Mouse (Mus musculus): ENCODE measurements around the gene Srrm4. TPM values are rescaled to one million over a fixed set of nuclear protein-coding genes. Genes with fewer than 3 reads are reported as not detected.
"Not testable (repeated sequence)": the region's sequence is repeated elsewhere in the genome, so short reads cannot be mapped to it uniquely, and the experiment has no call there.

The Srrm4 gene
- total RNA-seq, 2 experiments from 2014 or later = 45.3 to 53.8 TPM

GRCm38 (mm10) chr5:116446552-116446951, 145.1 kb downstream of the Srrm4 start:
- intact Hi-C loops (cut with DNase I) = no loop called here
- DNase-seq = no peak

- no peak for DNase-seq
- intact Hi-C loops (cut with DNase I) = no loop called here
Observed at GRCm38 (mm10) chr5:116445634-116446367, 145.8 kb downstream of the Srrm4 start.

GRCm38 (mm10) chr5:116444517-116444916, 147.1 kb downstream of the Srrm4 start:
- peak; percentile 62 for DNase-seq
- intact Hi-C loops (cut with DNase I) = no loop called here

- intact Hi-C loops (cut with DNase I) = no loop called here
- DNase-seq = peak; percentile 89
Observed at GRCm38 (mm10) chr5:116443459-116443940, 148.1 kb downstream of the Srrm4 start.

- intact Hi-C loops (cut with DNase I) = no loop called here
- DNase-seq = peak; percentile 70
Observed at GRCm38 (mm10) chr5:116442697-116443458, 148.7 kb downstream of the Srrm4 start.

GRCm38 (mm10) chr5:116440251-116440650, 151.4 kb downstream of the Srrm4 start:
- intact Hi-C loops (cut with DNase I) = no loop called here
- DNase-seq = no peak

- intact Hi-C loops (cut with DNase I) = no loop called here
- DNase-seq = no peak
Observed at GRCm38 (mm10) chr5:116438328-116438727, 153.3 kb downstream of the Srrm4 start.

- DNase-seq = no peak
- intact Hi-C loops (cut with DNase I) = no loop called here
Observed at GRCm38 (mm10) chr5:116436117-116436516, 155.5 kb downstream of the Srrm4 start.

- peak; percentile 39 for DNase-seq
- intact Hi-C loops (cut with DNase I) = no loop called here
Observed at GRCm38 (mm10) chr5:116434976-116435850, 156.4 kb downstream of the Srrm4 start.

- intact Hi-C loops (cut with DNase I) = no loop called here
- no peak for DNase-seq
Observed at GRCm38 (mm10) chr5:116432871-116433270, 158.7 kb downstream of the Srrm4 start.

GRCm38 (mm10) chr5:116426701-116427100, 164.9 kb downstream of the Srrm4 start:
- intact Hi-C loops (cut with DNase I) = no loop called here
- no peak for DNase-seq

- intact Hi-C loops (cut with DNase I); DNase-seq: not testable (repeated sequence)
Observed at GRCm38 (mm10) chr5:116425709-116426108, 165.9 kb downstream of the Srrm4 start.

GRCm38 (mm10) chr5:116425273-116425672, 166.3 kb downstream of the Srrm4 start:
- intact Hi-C loops (cut with DNase I) = no loop called here

GRCm38 (mm10) chr5:116423746-116424145, 167.9 kb downstream of the Srrm4 start:
- intact Hi-C loops (cut with DNase I) = no loop called here
- no peak for DNase-seq

More at GRCm38 (mm10) chr5:116425273-116425672, 166.3 kb downstream of the Srrm4 start:
- peak; percentile 47 for DNase-seq

GRCm38 (mm10) chr5:116422699-116423201, 168.9 kb downstream of the Srrm4 start, which contains the start of gene Hspb8:
Gene Hspb8, minus strand, starts transcription at chr5:116422864.
- peak; percentile 87 for DNase-seq
- intact Hi-C loops (cut with DNase I) = no loop called here

- peak; percentile 49 for DNase-seq
- intact Hi-C loops (cut with DNase I) = no loop called here
Observed at GRCm38 (mm10) chr5:116421791-116422481, 169.7 kb downstream of the Srrm4 start.

GRCm38 (mm10) chr5:116420759-116421225, 170.8 kb downstream of the Srrm4 start:
- intact Hi-C loops (cut with DNase I) = no loop called here
- DNase-seq = no peak

- DNase-seq = no peak
- intact Hi-C loops (cut with DNase I) = no loop called here
Observed at GRCm38 (mm10) chr5:116420213-116420612, 171.4 kb downstream of the Srrm4 start.

GRCm38 (mm10) chr5:116419322-116420045, 172.1 kb downstream of the Srrm4 start:
- DNase-seq = no peak
- intact Hi-C loops (cut with DNase I) = no loop called here

All from left cerebral cortex, postnatal 4 days (tissue).